Mouse (Mus musculus): ENCODE results near the gene Nipal1. TPM values are rescaled to one million over a fixed set of nuclear protein-coding genes. Genes with fewer than 3 reads are reported as not detected.

Nipal1 gene
- total RNA-seq, 4 experiments from 2014 or later = 0.24 to 3.5 (median 0.60) TPM

Other genes starting within 250 kb of the Nipal1 start
- gene Corin, start 143.3 kb upstream of the Nipal1 start, total RNA-seq (2022) = under 1 TPM in 1 of 4 experiments, not detected in 3; 0.06 TPM
- gene Nfxl1, start 88.1 kb upstream of the Nipal1 start, total RNA-seq (2022) = 10 to 100 TPM; 12.5 to 24.1 (median 19.2) TPM
- gene Zar1, start 66.5 kb upstream of the Nipal1 start, total RNA-seq (2022) = not detected
- gene Gm5868, start 60.2 kb upstream of the Nipal1 start, total RNA-seq (2022) = 1 to 10 TPM in 3 of 4 experiments, under 1 TPM in 1; 0.64 to 2.3 (median 1.5) TPM
- gene Cnga1, start 3.5 kb upstream of the Nipal1 start, total RNA-seq (2022) = under 1 TPM in 1 of 4 experiments, not detected in 3; 0.15 TPM
- gene Txk, start 105.0 kb downstream of the Nipal1 start, total RNA-seq (2022) = under 1 TPM; 0.07 to 0.27 (median 0.16) TPM
- 1 to 10 TPM; 2.0 to 3.8 (median 3.2) TPM for gene Tec, start 220.7 kb downstream of the Nipal1 start, total RNA-seq (2022)

Data from adrenal gland, adult 8-10 months (tissue).